Mouse (Mus musculus): ENCODE data around the gene Aes.

Aes gene

GRCm38 (mm10) chr10:81545161-81545747, 14.0 kb upstream of the Aes start, which contains the start of gene Gna11:
TSS of gene Gna11 (minus strand) at chr10:81545190.
- peak; percentile 100 for DNase-seq

- no peak for DNase-seq
These were observed 13.0 kb upstream of the Aes start for GRCm38 (mm10) chr10:81546332-81546731.

GRCm38 (mm10) chr10:81546788-81547571, 12.3 kb upstream of the Aes start:
- no peak for DNase-seq

- no peak for DNase-seq
These were observed 10.3 kb upstream of the Aes start for GRCm38 (mm10) chr10:81548944-81549343.

GRCm38 (mm10) chr10:81550257-81550656, 9.0 kb upstream of the Aes start:
- DNase-seq, result peak; percentile 82

GRCm38 (mm10) chr10:81551597-81552102, 7.6 kb upstream of the Aes start:
- peak; percentile 96 for DNase-seq

GRCm38 (mm10) chr10:81553232-81553631, 6.1 kb upstream of the Aes start:
- DNase-seq, result no peak

- no peak for DNase-seq
These were observed 5.2 kb upstream of the Aes start for GRCm38 (mm10) chr10:81553807-81554755.

GRCm38 (mm10) chr10:81556282-81556681, 3.0 kb upstream of the Aes start:
- DNase-seq, result no peak

- DNase-seq, result no peak
These were observed 1.8 kb upstream of the Aes start for GRCm38 (mm10) chr10:81557491-81557890.

GRCm38 (mm10) chr10:81559627-81560539, 595 bp downstream of the Aes start:
- peak; percentile 77 for DNase-seq

- DNase-seq, result peak; percentile 58
These were observed 1.6 kb downstream of the Aes start for GRCm38 (mm10) chr10:81560719-81561459.

GRCm38 (mm10) chr10:81562411-81562810, 3.1 kb downstream of the Aes start:
- DNase-seq, result peak; percentile 10

- DNase-seq, result no peak
These were observed 4.2 kb downstream of the Aes start for GRCm38 (mm10) chr10:81563481-81563880.

- DNase-seq, result peak; percentile 69
These were observed 4.9 kb downstream of the Aes start for GRCm38 (mm10) chr10:81564216-81564615.

- DNase-seq, result peak; percentile 71
These were observed 5.4 kb downstream of the Aes start for GRCm38 (mm10) chr10:81564734-81565133.

- DNase-seq, result no peak
These were observed 6.3 kb downstream of the Aes start for GRCm38 (mm10) chr10:81565257-81566228.

GRCm38 (mm10) chr10:81568381-81569191, 9.3 kb downstream of the Aes start:
- peak; percentile 64 for DNase-seq

Data from kidney, adult 9 months (tissue).